Mouse (Mus musculus) monocyte, adult 5-6 weeks (primary cell): ENCODE results near the gene Bivm. TPM values are rescaled to one million over a fixed set of nuclear protein-coding genes. Genes with fewer than 3 reads are reported as not detected.
A peak's percentile ranks its signal among the peaks of the same experiment; 100 is the strongest.

Experiments used
- ATAC-seq: fragments of 153-309, 156-312 bp; replicated peaks from 2 replicates; pipeline ENCODE4 v1.8.0; 2017; ENCODE audit warnings: mild to moderate bottlenecking; ENCODE audit not compliant: low TSS enrichment, insufficient number of reproducible peaks, severe bottlenecking, poor library complexity, low FRiP score
- total RNA-seq: library from RNA; stranded (forward); fragments of 200-1000, 200-491, 200-594 nt; gene quantifications from 3 replicates; pipeline ENCODE4 v1.2.3, GENCODE M21; 2017

Gene Bivm
- total RNA-seq: 2.3 to 8.3 TPM (median 3.6 TPM) in 3 replicates

DNA sequence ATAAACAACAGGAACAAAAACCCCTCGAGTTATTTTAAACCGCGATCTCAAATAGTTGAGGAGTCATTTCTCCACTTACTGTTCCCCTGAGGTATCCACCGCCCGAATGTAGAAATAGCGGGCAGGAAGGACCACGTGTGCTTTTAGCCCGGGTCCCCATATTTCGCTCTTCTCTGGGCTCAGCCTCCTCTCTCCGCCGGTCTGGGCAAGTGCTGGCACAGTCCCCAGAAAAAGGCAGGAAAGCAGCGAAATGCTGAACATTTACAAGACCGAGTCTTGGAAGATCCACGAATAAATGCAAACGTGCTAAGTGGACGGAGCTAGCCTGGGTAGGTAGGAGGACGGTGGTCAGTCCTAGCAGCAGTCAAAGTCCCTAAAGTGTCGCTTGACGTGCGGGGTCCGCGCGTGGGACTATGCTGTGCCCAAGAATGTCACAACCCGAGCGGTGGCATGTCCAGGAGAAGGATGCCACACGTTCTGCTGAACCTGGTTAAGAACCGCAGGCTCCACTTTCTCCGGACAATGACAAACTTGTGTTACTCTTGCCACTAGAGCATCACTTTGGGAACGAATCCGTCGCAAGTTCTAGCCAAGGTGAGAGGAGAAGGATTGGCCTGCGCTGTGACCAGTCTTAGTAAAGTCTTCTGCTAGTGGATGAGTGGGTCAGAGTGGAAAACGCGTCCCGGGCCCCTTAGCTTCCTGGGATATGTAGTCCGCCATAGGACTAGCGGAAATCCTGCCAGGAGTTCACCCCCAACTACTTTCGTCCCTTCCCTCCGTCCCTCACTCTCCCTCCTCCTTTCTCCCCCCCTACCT lies at the start of gene Bivm, which contains the start of gene Kdelc1:
Bivm (plus strand) TSS at position 719 of the 816 bp plus-strand sequence.
Kdelc1 (minus strand) TSS at position 570 of the 816 bp plus-strand sequence.
- ATAC-seq: peak; percentile 96

DNA sequence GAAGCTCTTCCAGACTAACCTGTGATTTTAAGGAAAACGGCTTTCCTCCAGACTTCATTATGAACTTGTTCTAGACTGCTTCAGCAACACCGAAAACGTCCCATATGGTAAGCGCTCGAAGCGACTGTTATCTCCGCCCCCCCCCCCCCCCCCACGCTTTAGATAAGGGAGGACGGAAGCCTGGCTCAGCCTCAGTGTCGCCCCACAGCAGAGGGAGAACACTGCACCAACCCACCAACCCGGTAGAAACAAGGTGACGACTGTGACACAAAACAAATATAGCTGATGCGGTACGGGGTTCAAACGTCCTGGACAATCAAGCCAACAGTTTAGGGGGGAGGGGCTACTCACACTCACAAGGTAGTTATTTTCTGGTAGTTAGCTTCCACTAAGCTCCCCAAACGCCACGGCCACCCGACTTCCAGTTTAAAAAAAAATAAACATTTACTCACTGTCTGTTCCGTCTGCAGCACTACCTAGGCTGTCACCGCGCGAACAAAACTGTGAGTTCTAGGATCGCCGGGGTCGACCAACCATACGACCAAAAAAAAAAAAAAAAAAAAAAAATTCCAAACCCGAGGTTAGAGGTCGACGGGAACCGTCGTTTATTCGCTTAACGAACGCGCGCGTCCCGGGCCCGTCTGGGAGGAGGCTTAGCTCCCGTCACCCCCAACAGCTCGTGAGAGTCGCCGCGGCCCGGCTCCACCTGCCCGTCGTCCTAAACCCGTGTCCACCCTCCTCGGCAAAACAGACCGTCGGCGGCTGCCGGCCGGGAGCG lies 17.1 kb upstream of the Bivm start:
- ATAC-seq: peak; percentile 73

GRCm38 (mm10) chr1:44102259-44102717 lies 16.5 kb upstream of the Bivm start, which contains the start of gene Tex30:
Gene Tex30 (minus strand): TSS chr1:44102441.
- ATAC-seq: peak; percentile 80

GRCm38 (mm10) chr1:44102939-44103338 lies 15.8 kb upstream of the Bivm start:
- ATAC-seq: no peak

DNA sequence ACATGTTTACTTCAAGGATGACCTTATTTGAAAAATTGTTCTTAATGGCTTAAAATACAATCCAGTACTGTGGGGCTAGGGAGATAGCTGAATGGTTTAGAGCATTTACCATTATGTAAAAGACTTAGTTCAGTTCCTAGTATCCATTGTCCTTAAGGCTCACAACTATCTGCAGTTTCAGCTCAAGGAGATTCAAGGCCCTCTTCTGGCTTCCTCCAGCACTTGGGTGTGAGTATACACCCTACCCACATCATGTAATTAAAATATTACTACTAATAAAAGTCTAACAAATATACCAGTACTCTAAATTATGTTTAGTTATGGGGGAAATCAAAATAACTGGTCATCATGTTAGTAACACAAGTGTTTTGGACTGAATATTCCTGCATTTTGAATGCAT lies 1.2 kb upstream of the Bivm start:
- no peak for ATAC-seq

- peak; percentile 30; the same call in 1 of the 2 replicates for ATAC-seq
Measured at GRCm38 (mm10) chr1:44119201-44120073, 680 bp downstream of the Bivm start.

DNA sequence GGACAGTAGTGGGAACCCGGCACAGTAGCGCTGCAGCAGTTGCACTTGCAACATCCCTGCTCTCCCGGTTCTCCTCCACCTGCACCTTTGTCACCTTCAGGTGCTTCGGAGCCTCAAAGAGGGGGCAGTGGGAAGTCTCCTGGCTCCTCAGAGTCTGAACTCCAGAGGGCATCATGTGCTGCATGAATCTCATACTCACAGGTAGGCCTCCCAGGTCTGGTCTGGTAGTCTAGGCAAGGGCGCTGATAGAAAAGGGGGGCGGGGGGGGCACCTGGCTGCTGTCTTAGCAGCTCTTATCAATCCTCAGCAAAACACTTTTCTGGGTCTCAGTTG lies 1.3 kb downstream of the Bivm start:
- ATAC-seq: no peak

GRCm38 (mm10) chr1:44122256-44122655 lies 3.5 kb downstream of the Bivm start:
- ATAC-seq: no peak

DNA sequence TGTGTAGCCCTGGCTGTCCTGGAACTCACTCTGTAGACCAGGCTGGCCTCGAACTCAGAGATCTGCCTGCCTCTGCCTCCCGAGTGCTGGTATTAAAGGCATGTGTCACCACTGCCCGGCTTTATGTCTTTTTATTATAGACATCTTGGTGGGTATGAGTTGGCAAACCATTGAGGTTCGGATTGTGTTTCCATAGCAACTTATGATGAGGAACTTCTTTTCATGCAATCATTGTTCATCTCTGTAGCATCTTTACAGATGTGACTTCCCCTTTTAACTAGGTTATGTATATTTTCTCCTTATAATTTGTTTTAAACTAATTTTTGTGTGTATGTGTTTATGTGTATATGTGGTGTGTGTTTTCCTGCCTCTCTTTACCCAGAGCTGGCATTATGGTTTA lies 6.8 kb downstream of the Bivm start:
- ATAC-seq: no peak

DNA sequence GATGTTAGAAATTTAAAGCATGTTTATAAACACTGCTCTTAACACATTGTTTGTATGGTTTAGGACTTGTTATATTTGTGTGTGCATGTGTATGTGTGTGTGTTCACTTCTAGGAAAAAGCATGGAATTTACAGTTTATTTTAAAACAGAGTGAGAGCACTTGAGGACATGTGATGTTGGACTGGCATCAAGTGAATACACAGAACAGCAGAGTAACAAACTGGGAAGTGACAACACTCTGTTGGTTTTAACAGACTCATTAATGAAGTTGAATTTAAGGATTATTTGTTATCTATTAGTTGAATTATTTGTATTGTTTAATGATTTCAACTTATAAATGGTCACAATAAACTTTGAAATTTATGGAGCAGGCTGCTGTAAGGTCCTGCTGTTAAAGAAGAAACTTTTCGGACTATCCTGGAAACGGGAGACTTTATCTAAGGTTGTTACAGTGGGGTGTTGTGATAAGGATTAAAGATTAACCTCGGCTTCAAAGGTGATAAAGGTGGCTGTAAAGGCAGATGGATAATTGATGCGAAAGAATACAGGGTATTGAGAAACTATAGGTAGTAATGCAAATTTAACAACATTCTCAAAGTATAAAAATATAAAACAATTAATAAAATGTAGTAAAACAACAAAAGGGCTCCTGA lies 11.3 kb downstream of the Bivm start:
- ATAC-seq: no peak

- ATAC-seq: no peak
Measured at GRCm38 (mm10) chr1:44140232-44140631, 21.5 kb downstream of the Bivm start.

GRCm38 (mm10) chr1:44142747-44143146 lies 24.0 kb downstream of the Bivm start:
- no peak for ATAC-seq

GRCm38 (mm10) chr1:44147563-44148381 lies 29.0 kb downstream of the Bivm start, which contains the start of gene Ercc5:
Gene Ercc5 (plus strand): TSS chr1:44147744.
- ATAC-seq: peak; percentile 99

DNA sequence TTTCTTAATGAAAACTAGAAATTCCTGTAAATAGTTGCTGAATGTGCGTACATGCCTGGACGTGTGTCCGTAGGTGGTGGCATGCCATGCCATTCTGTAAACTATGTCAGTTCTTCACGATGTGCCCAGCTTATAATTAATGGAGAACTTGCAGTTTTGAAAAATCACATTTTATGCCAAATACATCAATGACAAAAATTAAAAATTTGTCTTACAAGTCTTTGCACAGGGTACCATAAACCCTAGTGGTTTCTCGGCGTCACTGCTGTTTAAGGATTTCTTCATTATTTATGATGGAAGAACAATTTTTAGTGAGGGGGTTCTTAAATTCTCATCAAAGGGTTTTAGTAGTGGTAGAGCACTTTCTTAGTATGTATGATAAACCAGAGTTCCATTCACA lies 29.9 kb downstream of the Bivm start:
- no peak for ATAC-seq

DNA sequence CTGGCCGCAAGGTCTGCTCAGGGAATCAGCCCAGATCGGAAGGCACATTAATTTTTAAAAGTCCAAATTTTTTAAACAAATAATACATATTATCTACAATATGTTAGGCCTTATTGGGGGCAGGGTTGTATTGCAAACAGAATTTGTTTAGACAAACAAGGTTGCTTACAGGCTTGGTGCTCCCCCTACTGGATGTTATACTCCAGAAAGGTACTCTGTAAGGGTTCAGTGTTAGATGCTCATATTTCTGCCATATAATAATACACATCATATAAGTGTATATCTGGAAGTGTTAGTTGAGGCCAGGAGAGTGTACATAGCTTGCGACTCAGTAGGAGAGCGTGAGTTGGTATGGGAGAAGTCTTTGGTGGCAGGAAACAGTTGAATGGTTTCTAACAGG lies 36.5 kb downstream of the Bivm start:
- ATAC-seq: no peak

GRCm38 (mm10) chr1:44158317-44158716 lies 39.6 kb downstream of the Bivm start:
- no peak for ATAC-seq

DNA sequence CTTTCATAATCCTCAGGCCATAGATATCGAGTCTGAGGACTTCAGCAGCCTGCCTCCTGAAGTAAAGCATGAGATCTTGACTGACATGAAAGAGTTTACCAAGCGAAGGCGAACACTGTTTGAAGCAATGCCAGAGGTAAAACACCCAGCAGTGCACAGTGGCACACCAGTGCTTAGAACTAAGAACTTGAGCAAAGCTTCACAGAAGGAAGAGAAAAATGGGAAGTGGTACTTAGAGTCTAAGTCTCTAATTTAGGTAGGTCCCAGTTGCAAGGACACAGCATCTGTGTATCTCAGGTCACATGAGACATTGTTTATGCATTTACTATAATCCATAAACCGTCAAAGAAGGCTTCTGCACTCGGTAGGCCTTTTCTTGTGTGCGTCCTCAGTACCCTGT lies 43.1 kb downstream of the Bivm start:
- ATAC-seq: no peak

DNA sequence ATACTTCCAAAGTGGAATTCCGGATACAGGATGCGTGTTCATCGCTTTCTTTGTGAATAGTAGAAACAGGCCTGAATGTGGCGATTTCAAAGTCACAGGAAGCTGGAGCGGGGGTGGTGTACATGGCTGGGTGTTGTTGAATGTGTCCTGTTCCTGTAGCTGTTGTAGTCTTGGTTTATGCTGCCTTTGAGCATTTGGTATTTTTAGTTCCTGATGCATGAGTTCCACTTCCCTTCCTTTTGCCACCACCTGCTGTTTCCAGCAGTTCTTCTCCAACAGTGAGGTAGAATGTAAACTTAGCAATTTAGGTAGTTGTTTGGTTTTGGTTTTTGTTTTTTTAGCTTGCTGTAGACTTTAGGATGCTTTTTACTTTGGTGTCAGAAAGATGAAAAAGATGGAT lies 43.6 kb downstream of the Bivm start:
- no peak for ATAC-seq
